Mouse (Mus musculus) spleen, postnatal 4 days (tissue): ENCODE results near the gene Crybb1.

Experiments used
- DNase-seq, 2 experiments: peaks; one replicate each; pipeline ENCODE4 v3.0.0; 2022; ENCODE audit warnings: low spot score in 2 of 2

Crybb1 gene

DNA sequence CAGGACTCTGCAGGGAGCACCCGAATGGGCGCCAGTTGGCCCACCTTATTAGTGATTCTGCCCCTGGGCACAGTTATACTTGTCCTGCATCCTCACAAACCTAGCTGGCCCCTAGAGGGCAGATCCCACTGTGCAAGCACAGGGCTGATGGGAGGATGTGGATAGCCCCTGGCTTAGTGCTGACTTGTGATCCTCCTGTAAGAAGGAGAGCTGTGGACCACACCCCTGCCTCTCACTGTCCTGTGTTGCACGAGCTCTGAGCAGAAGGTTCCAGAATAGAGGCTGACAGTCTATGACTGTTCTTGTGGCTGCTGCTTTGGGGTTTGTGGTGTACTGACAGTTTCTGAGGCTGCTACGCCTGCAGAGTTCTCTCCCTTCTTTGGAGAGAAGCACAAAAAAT lies 46.1 kb downstream of the Crybb1 start:
- no peak for DNase-seq

GRCm38 (mm10) chr5:112302310-112302709 lies 46.7 kb downstream of the Crybb1 start:
- DNase-seq, result no peak

GRCm38 (mm10) chr5:112305842-112306241 lies 50.2 kb downstream of the Crybb1 start:
- DNase-seq, result no peak

GRCm38 (mm10) chr5:112313222-112313885 lies 57.7 kb downstream of the Crybb1 start:
- no peak for DNase-seq

DNA sequence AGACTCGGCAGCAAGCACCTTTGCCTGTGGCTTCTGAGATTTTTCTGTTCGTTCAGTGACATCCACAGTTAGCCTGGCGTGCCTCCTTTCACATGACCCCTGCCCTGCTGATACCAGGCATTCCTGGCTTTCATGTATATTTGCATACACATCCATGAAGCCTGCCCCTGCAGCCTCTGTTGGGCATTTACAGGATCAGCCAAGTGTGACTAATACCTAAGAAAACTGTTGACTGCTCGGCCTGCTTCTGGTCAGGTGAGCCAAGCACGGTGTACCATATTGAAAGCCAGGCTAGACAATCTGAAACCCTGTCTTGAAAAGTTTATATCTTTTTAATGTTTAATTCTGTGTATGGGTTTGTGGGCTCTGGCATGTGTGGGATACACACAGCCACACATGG lies 60.9 kb downstream of the Crybb1 start:
- no peak for DNase-seq

- no peak for DNase-seq
Measured at GRCm38 (mm10) chr5:112317328-112317727, 61.7 kb downstream of the Crybb1 start.
